In genomic region chr2:119323866-119324575, GRCm38 (mm10) we compare ENCODE assay signal across 8 mouse cellular contexts. TPM values are rescaled to one million over a fixed set of nuclear protein-coding genes. Genes with fewer than 3 reads are reported as not detected.
DNase-seq lines count a peak whose midpoint lies in the region; ATAC-seq and TF ChIP-seq lines count a peak whose summit lies in the region.

No protein-coding gene starts in this region.

- no peak for TF ChIP-seq EP300 in heart, adult 2 months (IDR thresholded peaks at IDR 0.05; ENCODE audit: insufficient read depth, low read depth, low read length)

- H3K27ac ChIP-seq in heart, adult 2 months: no peak overlapping the region
- H3K27ac ChIP-seq in embryonic facial prominence, embryonic 14.5 days (replicated peaks; ENCODE audit: low read depth, low read length): no peak overlapping the region
- H3K27ac ChIP-seq in intestine, embryonic 15.5 days: no peak overlapping the region
- H3K27ac ChIP-seq in midbrain, embryonic 16.5 days (ENCODE audit: low read length): no peak overlapping the region

- no peak for ATAC-seq in embryonic facial prominence, embryonic 14.5 days (ENCODE audit: low read depth)
- ATAC-seq in intestine, embryonic 15.5 days: no peak
- ATAC-seq in midbrain, embryonic 16.5 days: no peak

- intact Hi-C loops in heart, adult 2 months (cut with DNase I): no loop called here
- intact Hi-C loops in left cerebral cortex, postnatal 36 days (cut with DNase I): no loop called here

- DNase-seq in heart, adult 2 months: peak in 1 of 2 experiments; percentile 27
- DNase-seq in heart, adult 9 months (ENCODE audit: low spot score in 2 of 2): no peak
- DNase-seq in embryonic facial prominence, embryonic 14.5 days (ENCODE audit: low spot score): no peak
- no peak for DNase-seq in left cerebral cortex, postnatal 36 days (ENCODE audit: low spot score in 2 of 2)
- DNase-seq in urinary bladder, postnatal 36 days (ENCODE audit: low spot score in 2 of 2): no peak
- DNase-seq in frontal cortex, postnatal 10 days (ENCODE audit: low spot score in 2 of 2): no peak

- TF ChIP-seq POLR2A in heart, adult 2 months (IDR thresholded peaks at IDR 0.05; ENCODE audit: insufficient read depth, low read depth, low read length): no peak

- H3K9ac ChIP-seq in heart, adult 2 months (ENCODE audit: low read depth, low read length): peak overlapping the region; percentile 5; the same call in 1 of the 2 replicates
- 0 out of 2 replicates have a peak overlapping the region, but pooled peaks have one; percentile 3 for H3K9ac ChIP-seq in embryonic facial prominence, embryonic 14.5 days (ENCODE audit: low read depth, low read length)
- H3K9ac ChIP-seq in intestine, embryonic 15.5 days: no peak overlapping the region
- no peak overlapping the region for H3K9ac ChIP-seq in midbrain, embryonic 16.5 days (ENCODE audit: low read depth, low read length)

- no peaks in the 10 kb centered on the region for H3K9me3 ChIP-seq in embryonic facial prominence, embryonic 14.5 days (ENCODE audit: control insufficient read depth, low read length)
- H3K9me3 ChIP-seq in intestine, embryonic 15.5 days: no peaks in the 10 kb centered on the region
- no peaks in the 10 kb centered on the region for H3K9me3 ChIP-seq in midbrain, embryonic 16.5 days (replicated peaks; ENCODE audit: control insufficient read depth, low read length, poor library complexity, severe bottlenecking)

- no peak overlapping the region for H3K4me3 ChIP-seq in heart, adult 2 months
- peak overlapping the region; percentile 47 for H3K4me3 ChIP-seq in embryonic facial prominence, embryonic 14.5 days (ENCODE audit: low read depth, low read length)
- H3K4me3 ChIP-seq in intestine, embryonic 15.5 days (replicated peaks): peak overlapping the region; percentile 58
- 0 out of 2 replicates have a peak overlapping the region, but pooled peaks have one; percentile 0 for H3K4me3 ChIP-seq in midbrain, embryonic 16.5 days (ENCODE audit: low read depth, low read length)

- peaks cover 6% of the 10 kb centered on the region; the same call in 1 of the 2 replicates for H3K27me3 ChIP-seq in heart, adult 2 months (ENCODE audit: control insufficient read depth, insufficient read depth, low read length)
- H3K27me3 ChIP-seq in embryonic facial prominence, embryonic 14.5 days (replicated peaks; ENCODE audit: control insufficient read depth, insufficient read depth, low read length): peaks cover 91% of the 10 kb centered on the region
- peaks cover 59% of the 10 kb centered on the region for H3K27me3 ChIP-seq in intestine, embryonic 15.5 days (replicated peaks)
- H3K27me3 ChIP-seq in midbrain, embryonic 16.5 days (ENCODE audit: control insufficient read depth, insufficient read depth, low read depth, low read length): peaks cover 51% of the 10 kb centered on the region

- peak overlapping the region; percentile 81 for H3K4me2 ChIP-seq in embryonic facial prominence, embryonic 14.5 days (ENCODE audit: low read depth, low read length)
- H3K4me2 ChIP-seq in intestine, embryonic 15.5 days (replicated peaks): peak overlapping the region; percentile 100
- peak overlapping the region; percentile 89; the same call in 1 of the 2 replicates for H3K4me2 ChIP-seq in midbrain, embryonic 16.5 days (ENCODE audit: low read length)

- no peak for TF ChIP-seq CTCF in heart, adult 2 months (IDR thresholded peaks at IDR 0.05)

- no peaks in the 10 kb centered on the region; the same call in 1 of the 2 replicates for H3K36me3 ChIP-seq in heart, adult 2 months (ENCODE audit: control insufficient read depth, insufficient read depth, low read length)
- H3K36me3 ChIP-seq in embryonic facial prominence, embryonic 14.5 days (ENCODE audit: control insufficient read depth, insufficient read depth, low read length): no peaks in the 10 kb centered on the region
- no peaks in the 10 kb centered on the region for H3K36me3 ChIP-seq in intestine, embryonic 15.5 days
- no peaks in the 10 kb centered on the region for H3K36me3 ChIP-seq in midbrain, embryonic 16.5 days (ENCODE audit: control insufficient read depth, insufficient read depth, low read length)

- peaks cover 8% of the 10 kb centered on the region; the same call in 1 of the 2 replicates for H3K4me1 ChIP-seq in heart, adult 2 months (ENCODE audit: control insufficient read depth, insufficient read depth, low read length)
- H3K4me1 ChIP-seq in embryonic facial prominence, embryonic 14.5 days (ENCODE audit: control insufficient read depth, insufficient read depth, low read length): peaks cover 44% of the 10 kb centered on the region
- H3K4me1 ChIP-seq in intestine, embryonic 15.5 days (replicated peaks): peaks cover 60% of the 10 kb centered on the region
- peaks cover 38% of the 10 kb centered on the region for H3K4me1 ChIP-seq in midbrain, embryonic 16.5 days (ENCODE audit: control insufficient read depth, insufficient read depth, low read length)

- 48% methylated on average over 32 of the region's 32 CpGs for WGBS in heart, adult 2 months
- WGBS in embryonic facial prominence, embryonic 14.5 days: 6% methylated on average over 32 of the region's 32 CpGs
- 12% methylated on average over 27 of the region's 32 CpGs for WGBS in intestine, embryonic 15.5 days
- WGBS in midbrain, embryonic 16.5 days: under 1% methylated on average over 30 of the region's 32 CpGs

- no peaks in the 10 kb centered on the region; the same call in 1 of the 2 replicates for H3K79me2 ChIP-seq in heart, adult 2 months (replicated peaks; ENCODE audit: control insufficient read depth, insufficient read depth, low read length)

RNA-seq across cellular contexts. Expression of gene Dll4, which starts 1.6 kb away (rescaled TPM):
- 10 to 100 TPM; 13.7 to 15.8 TPM for total RNA-seq in heart, adult 2 months (2021)
- polyA plus RNA-seq in heart, adult 2 months (2012; rRNA removed): 22.0 and 35.8 TPM in 2 replicates
- polyA plus RNA-seq in embryonic facial prominence, embryonic 14.5 days (2014; fragmentation: Nextera tagmentation; extraction: Ambion mirVana): 5.0 and 6.8 TPM in 2 replicates
- polyA plus RNA-seq in intestine, embryonic 15.5 days (2015; fragmentation: Nextera tagmentation; extraction: Ambion mirVana): 8.3 and 8.4 TPM in 2 replicates
- 4.4 and 5.0 TPM in 2 replicates for polyA plus RNA-seq in midbrain, embryonic 16.5 days (2015; fragmentation: Nextera tagmentation; extraction: Ambion mirVana)
- total RNA-seq in left cerebral cortex, postnatal 36 days (2021): 1 to 10 TPM; 3.2 to 3.8 TPM

RNA-seq across cellular contexts. Expression of gene Chac1, which starts 27.0 kb away (rescaled TPM):
- total RNA-seq in heart, adult 2 months (2021): 10 to 100 TPM in 1 of 2 experiments, 1 to 10 TPM in 1; 5.6 to 13.7 TPM
- polyA plus RNA-seq in heart, adult 2 months (2012; rRNA removed): 6.2 and 8.1 TPM in 2 replicates
- 1.4 and 1.7 TPM in 2 replicates for polyA plus RNA-seq in embryonic facial prominence, embryonic 14.5 days (2014; fragmentation: Nextera tagmentation; extraction: Ambion mirVana)
- polyA plus RNA-seq in intestine, embryonic 15.5 days (2015; fragmentation: Nextera tagmentation; extraction: Ambion mirVana): 2.3 and 2.7 TPM in 2 replicates
- polyA plus RNA-seq in midbrain, embryonic 16.5 days (2015; fragmentation: Nextera tagmentation; extraction: Ambion mirVana): 9.5 and 10.5 TPM in 2 replicates
- 1 to 10 TPM; 8.2 to 8.9 TPM for total RNA-seq in left cerebral cortex, postnatal 36 days (2021)

RNA-seq across cellular contexts. Expression of gene Vps18, which starts 35.5 kb away (rescaled TPM):
- total RNA-seq in heart, adult 2 months (2021): 10 to 100 TPM; 12.2 TPM
- 10.2 and 12.6 TPM in 2 replicates for polyA plus RNA-seq in heart, adult 2 months (2012; rRNA removed)
- 12.5 and 15.5 TPM in 2 replicates for polyA plus RNA-seq in embryonic facial prominence, embryonic 14.5 days (2014; fragmentation: Nextera tagmentation; extraction: Ambion mirVana)
- 20.9 and 22.5 TPM in 2 replicates for polyA plus RNA-seq in intestine, embryonic 15.5 days (2015; fragmentation: Nextera tagmentation; extraction: Ambion mirVana)
- 30.2 and 31.7 TPM in 2 replicates for polyA plus RNA-seq in midbrain, embryonic 16.5 days (2015; fragmentation: Nextera tagmentation; extraction: Ambion mirVana)
- total RNA-seq in left cerebral cortex, postnatal 36 days (2021): 10 to 100 TPM; 47.7 to 50.1 TPM

RNA-seq across cellular contexts. Expression of gene Rhov, which starts 52.9 kb away (rescaled TPM):
- not detected for total RNA-seq in heart, adult 2 months (2021)
- polyA plus RNA-seq in heart, adult 2 months (2012; rRNA removed): 0.12 TPM in 1 of 2 replicates, not detected in the other
- polyA plus RNA-seq in embryonic facial prominence, embryonic 14.5 days (2014; fragmentation: Nextera tagmentation; extraction: Ambion mirVana): 9.8 and 10.4 TPM in 2 replicates
- 5.2 and 7.1 TPM in 2 replicates for polyA plus RNA-seq in intestine, embryonic 15.5 days (2015; fragmentation: Nextera tagmentation; extraction: Ambion mirVana)
- 47.5 and 53.8 TPM in 2 replicates for polyA plus RNA-seq in midbrain, embryonic 16.5 days (2015; fragmentation: Nextera tagmentation; extraction: Ambion mirVana)
- 10 to 100 TPM in 1 of 2 experiments, 1 to 10 TPM in 1; 7.9 to 10.9 TPM for total RNA-seq in left cerebral cortex, postnatal 36 days (2021)

Comparison
In these comparisons a context has a peak if more than half of its experiments do, and no peak if none do; other contexts are left out.
1. H3K9ac ChIP-seq: peak in heart, adult 2 months (single experiment) and embryonic facial prominence, embryonic 14.5 days (single experiment); none in intestine, embryonic 15.5 days (single experiment) and midbrain, embryonic 16.5 days (single experiment).
2. Peak in every context shown above with its lines, with median percentiles within 50 percentile points of each other: H3K4me2 ChIP-seq.